Mouse (Mus musculus): ENCODE data around the gene Trdmt1.
"Not testable (repeated sequence)": the region's sequence is repeated elsewhere in the genome, so short reads cannot be mapped to it uniquely, and the experiment has no call there.

The Trdmt1 gene

DNA sequence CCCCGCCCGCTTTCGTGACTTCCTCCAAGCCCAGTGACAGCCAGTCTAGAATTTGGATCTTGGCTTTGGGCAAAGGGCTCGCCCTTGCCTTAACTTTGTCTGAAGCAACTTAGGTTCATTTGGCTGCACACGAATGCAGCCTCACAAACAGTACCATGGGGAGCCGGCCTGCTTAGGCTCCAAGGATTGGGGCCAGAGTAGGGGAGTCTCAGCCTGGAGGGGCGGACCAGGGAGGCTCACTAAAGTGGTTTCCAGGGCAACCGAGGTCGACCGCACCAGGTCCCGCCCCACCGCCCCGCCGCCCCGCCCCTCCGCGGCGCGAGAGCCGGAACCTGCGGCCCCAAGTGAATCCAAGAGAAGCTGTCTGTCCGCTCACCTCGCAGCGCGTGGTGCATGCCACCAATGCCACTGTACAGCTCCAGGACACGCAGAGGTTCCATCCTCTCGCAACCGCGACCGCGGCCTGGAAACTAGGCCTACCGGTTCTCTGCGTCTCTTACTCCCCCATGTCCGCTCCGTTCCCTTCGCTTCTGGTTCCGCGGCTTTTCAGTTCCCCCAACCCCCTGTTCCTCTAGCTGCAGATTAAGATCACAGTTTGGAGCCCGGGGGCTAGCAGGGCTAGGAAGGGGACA, at the start of gene Trdmt1:
Gene Trdmt1, minus strand, starts transcription at position 476 of the 632 bp plus-strand sequence.
- DNase-seq (ENCODE audit: low read depth, low spot score) = peak; percentile 92

- no peak for DNase-seq (ENCODE audit: low read depth, low spot score)
These were observed 48.9 kb upstream of the Trdmt1 start for GRCm38 (mm10) chr2:13593328-13593727.

DNA sequence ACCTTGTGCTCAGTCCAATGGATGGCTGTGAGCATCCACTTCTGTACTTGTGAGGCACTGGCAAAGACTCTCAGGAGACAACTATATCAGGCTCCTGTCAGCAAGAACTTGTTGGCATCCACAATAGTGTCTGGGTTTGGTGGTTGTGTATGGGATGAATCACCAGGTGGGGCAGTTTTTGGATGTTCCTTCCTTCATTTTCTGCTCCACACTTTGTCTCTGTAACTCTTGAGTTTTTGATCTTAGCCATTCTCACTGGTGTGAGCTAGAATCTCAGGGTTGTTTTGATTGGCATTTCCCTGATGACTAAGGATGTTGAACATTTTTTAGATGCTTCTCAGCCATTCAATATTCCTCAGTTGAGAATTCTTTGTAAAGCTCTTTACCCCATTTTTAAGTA, 39.3 kb upstream of the Trdmt1 start:
- not testable (repeated sequence) for DNase-seq (ENCODE audit: low read depth, low spot score)

DNA sequence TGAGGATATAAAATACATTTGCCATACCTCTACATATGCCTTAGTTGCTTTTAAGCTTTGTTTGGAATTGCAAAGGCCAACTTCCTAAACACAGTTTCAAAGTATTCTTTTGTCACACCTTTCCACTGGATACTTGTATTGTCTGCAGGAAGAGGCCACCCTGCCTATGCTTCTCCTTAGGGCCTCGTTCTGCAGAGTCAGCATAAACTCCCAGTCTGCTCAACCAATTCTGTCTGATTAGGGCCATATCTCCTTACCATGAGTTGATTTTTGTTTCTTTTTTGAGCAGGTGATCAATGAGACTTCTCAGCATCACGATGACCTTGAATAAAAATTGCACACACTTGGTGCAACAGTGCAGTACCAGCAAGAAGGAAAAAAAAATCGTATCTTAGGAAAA, 37.7 kb upstream of the Trdmt1 start:
- DNase-seq (ENCODE audit: low read depth, low spot score) = no peak

DNA sequence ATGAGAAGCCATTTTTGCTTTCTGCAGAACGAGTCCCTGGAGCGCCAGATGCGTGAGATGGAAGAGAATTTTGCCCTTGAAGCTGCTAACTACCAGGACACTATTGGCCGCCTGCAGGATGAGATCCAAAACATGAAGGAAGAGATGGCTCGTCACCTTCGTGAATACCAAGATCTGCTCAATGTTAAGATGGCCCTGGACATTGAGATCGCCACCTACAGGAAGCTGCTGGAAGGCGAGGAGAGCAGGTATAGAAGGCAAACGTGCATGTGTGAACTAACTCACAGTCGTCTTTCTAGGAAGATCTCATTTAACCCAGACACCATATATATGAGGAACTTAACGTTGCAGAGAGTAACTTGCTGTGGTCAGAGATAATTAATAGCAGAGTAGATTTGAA, 35.5 kb upstream of the Trdmt1 start:
- DNase-seq (ENCODE audit: low read depth, low spot score) = no peak

GRCm38 (mm10) chr2:13579315-13579714, 34.8 kb upstream of the Trdmt1 start:
- DNase-seq (ENCODE audit: low read depth, low spot score) = no peak

GRCm38 (mm10) chr2:13578473-13579152, 34.1 kb upstream of the Trdmt1 start:
- peak; percentile 56 for DNase-seq (ENCODE audit: low read depth, low spot score)

- no peak for DNase-seq (ENCODE audit: low read depth, low spot score)
These were observed 32.9 kb upstream of the Trdmt1 start for GRCm38 (mm10) chr2:13577399-13577798.

DNA sequence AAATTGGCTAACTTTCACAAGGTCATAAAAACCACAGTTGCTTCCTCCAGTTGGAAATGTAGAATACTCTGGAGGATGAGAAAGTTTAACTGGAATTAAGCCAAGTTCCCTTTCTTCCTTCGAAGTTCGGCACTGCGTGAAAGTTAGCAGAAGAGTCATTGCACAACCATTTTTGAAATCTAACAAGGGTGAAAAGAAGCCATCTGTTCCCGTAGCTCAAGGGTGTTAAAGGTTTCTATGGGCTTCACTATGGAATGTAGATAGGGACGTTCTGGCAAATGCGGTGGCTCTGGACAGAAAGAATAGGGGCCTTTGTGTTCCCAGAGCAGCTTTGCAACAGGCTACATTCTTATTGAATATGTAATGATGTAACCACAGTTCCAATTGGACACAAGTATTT, 31.5 kb upstream of the Trdmt1 start:
- DNase-seq (ENCODE audit: low read depth, low spot score) = peak; percentile 27

GRCm38 (mm10) chr2:13575287-13575801, 30.9 kb upstream of the Trdmt1 start:
- peak; percentile 73 for DNase-seq (ENCODE audit: low read depth, low spot score)

DNA sequence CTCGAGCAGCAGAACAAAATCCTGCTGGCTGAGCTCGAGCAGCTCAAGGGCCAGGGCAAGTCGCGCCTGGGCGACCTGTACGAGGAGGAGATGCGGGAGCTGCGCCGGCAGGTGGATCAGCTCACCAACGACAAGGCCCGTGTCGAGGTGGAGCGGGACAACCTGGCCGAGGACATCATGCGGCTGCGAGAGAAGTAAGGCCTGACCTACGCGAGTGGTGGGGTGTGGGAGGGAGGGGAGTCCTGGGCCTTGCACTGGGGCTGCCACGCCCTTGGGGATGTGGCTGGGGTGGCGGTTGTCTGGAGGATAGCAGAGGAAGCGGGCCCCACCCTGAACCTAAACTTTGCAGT, 30.3 kb upstream of the Trdmt1 start:
- no peak for DNase-seq (ENCODE audit: low read depth, low spot score)

DNA sequence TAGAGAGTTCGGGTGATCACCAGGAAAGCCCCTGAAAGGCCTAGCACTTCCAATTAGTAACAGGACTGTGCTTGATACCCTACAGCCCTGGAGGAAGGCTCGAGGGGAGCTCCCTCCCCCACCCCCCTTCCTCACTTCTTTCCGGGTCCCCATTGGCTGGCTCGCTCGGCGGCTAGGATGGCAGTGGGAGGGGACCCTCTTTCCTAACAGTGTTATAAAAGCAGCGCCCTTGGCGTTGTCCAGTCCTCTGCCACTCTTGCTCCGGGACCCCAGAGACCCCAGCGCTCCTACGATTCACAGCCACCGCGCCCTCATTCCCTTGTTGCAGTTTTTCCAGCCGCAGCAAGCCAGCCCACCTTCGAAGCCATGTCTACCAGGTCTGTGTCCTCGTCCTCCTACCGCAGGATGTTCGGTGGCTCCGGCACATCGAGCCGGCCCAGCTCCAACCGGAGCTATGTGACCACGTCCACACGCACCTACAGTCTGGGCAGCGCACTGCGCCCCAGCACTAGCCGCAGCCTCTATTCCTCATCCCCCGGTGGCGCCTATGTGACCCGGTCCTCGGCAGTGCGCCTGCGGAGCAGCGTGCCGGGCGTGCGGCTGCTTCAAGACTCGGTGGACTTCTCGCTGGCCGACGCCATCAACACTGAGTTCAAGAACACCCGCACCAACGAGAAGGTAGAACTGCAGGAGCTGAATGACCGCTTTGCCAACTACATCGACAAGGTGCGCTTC, 29.8 kb upstream of the Trdmt1 start:
- DNase-seq (ENCODE audit: low read depth, low spot score) = peak; percentile 35

DNA sequence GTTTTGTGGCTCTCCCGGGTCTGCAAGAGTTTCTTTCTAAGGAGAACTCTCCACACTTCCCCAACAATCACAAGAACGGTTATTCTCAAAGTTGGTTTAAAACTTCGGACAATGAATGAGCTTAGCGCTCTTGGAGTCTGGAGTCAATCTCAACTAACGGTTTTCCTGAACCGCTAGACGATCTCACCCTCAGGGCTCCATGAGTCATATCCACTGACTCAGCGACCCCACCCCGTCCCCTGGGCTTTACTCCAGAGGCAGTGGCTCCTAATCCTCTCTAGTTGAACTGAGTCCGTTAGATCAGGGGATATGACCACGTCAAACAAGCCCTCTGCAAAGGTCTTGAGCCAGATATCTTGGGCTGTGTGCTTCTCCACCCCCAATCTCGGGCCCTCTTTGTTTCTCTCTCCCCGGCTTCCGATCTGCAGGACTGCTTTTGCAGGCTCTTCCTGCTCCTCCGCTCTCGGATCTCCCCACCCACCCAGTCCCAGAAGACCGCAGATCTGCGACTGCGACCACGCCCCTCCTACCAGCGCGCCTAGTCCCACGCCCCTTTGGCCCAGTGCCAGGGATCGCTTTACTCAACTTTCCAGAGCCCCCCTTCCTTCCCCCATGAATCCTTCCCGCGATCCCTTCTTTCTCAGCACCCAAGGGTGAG, 29.1 kb upstream of the Trdmt1 start, which contains the start of gene Vim:
Gene Vim, plus strand, starts transcription at position 520 of the 658 bp plus-strand sequence.
- peak; percentile 57 for DNase-seq (ENCODE audit: low read depth, low spot score)

DNA sequence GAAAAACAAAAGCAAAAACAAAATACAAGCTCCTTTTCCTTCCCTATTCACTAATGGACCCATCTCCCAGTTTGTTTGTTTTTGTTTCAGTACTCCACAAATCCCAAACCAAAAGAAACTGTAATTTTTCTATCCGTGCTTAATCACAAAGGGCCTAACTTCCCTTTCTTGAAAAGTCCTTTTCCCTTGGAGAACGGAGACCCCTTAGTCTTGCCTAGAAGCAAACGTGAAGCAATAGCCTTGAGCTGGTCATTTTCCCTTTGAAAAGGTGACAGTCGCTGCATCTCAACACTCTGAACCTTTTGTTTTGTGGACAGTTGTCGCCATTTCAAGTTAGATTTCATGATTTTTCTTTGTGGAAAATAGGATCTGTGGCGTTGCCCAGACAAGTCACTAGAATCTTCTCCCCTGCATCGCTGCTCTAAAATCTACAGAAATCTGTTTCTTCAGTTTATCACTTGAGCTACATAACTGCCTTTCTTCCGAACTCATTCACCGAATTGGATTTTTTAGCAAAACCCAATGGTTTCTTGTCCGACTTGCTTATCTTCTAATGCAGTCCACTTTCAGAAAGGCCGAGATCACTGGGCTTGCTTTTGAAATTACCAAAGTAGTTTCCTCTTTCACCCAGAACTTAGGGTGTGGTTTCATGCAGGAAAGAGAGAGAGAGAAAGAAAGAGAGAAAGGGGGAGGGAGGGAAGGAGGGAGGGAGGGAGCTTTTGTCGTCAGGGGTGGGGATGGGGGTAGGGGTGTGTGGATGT, 28.4 kb upstream of the Trdmt1 start:
- no peak for DNase-seq (ENCODE audit: low read depth, low spot score)

DNA sequence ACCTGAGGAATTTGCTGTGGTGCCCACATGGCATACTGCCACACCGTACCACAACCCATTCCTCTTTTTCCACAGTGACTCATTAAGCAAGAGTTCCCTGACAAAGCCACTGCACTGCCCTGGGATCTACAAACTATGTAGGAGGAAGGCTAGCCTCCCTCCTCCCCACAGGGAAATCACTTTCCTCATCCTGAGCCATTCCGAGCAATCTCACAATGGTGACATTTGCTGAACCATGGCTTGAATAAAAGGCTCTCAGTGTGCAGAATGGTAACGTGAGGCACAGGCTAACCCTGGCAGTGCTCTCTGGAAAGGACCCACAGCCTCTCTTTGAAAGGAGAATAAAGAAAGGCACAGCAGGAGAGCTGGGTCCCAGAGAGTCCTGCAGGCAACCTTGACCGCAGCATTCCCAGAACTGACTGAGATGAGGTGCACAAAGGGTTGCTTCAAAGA, 27.7 kb upstream of the Trdmt1 start:
- DNase-seq (ENCODE audit: low read depth, low spot score) = no peak

DNA sequence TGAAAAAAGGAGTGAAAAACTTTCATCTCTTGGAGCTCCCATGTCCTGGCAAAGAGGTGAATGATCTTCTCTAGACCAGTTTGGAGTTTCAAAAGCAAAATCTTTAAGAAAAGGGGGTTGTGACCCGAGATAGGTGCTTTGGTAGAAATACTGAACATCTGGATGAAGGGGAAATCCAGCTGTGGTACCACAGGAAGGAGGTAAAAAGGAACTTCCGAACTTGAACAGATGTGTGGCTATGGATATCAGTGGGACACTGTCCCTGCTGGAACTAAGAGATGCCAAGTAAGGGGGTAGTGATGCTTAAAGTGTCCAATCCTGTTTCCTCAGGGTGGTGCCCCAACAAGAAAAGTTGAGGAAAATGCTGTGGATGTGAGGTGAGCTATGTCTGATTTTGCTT, 25.7 kb upstream of the Trdmt1 start:
- no peak for DNase-seq (ENCODE audit: low read depth, low spot score)

DNA sequence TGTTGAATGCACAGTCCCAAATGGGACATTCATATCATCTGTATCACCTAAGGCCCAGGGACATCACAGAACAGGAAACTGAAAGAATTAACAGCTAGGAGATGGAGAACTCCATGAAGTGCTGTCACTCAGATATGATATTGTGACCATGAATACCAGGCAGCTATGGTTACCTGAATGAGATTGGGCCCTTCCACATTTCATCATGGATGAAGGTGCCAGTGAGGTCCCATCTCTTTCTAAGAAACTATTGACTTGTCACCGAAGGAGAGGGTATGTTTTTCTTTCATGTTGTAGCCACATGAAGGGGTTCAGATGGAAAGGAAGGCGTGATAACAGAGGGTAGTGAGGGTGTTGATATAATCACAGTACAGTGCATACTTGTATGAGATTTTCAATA, 15.9 kb upstream of the Trdmt1 start:
- no peak for DNase-seq (ENCODE audit: low read depth, low spot score)

GRCm38 (mm10) chr2:13559729-13560128, 15.3 kb upstream of the Trdmt1 start:
- DNase-seq (ENCODE audit: low read depth, low spot score) = no peak

DNA sequence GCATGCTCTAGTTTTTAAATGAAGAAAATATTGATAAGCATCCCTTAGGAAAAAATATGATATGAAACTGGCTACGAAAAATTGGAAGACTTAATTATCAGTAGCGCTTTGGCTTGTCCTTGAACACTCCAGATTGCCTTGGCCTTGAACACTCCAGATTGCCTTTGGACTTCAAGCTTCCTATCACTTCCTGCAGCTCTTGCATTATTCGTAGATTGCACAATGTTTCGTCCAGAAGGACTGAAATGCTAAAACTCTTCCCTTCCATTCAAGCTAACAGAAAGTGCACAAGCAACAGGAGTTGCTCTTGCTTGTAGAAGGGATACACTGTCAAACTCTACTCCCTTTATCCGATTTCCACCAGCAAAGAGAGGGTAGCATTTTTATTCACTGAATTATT, 14.8 kb upstream of the Trdmt1 start:
- DNase-seq (ENCODE audit: low read depth, low spot score) = no peak

GRCm38 (mm10) chr2:13558607-13559262, 14.3 kb upstream of the Trdmt1 start:
- peak; percentile 58 for DNase-seq (ENCODE audit: low read depth, low spot score)

All from brain, adult 2 months (tissue).